Mouse (Mus musculus) gastrocnemius, adult 8-10 months (tissue): ENCODE measurements at regions not wholly inside any gene's neighbourhood (a gene's known extent, or its start where the extent isn't known, plus 50 kb on each side); places are given as distances from the start of the nearest gene placed in this dataset.

Experiments used
- DNase-seq, 2 experiments: peaks; one replicate each; pipeline ENCODE4 v3.0.0; 2022; ENCODE audit warnings: low spot score in 2 of 2

- no peak for DNase-seq
Measured at GRCm38 (mm10) chr1:189476796-189477195, 74.7 kb upstream of the Kcnk2 start.

GRCm38 (mm10) chr1:189473071-189473470 lies 71.0 kb upstream of the Kcnk2 start:
- DNase-seq, result no peak

DNA sequence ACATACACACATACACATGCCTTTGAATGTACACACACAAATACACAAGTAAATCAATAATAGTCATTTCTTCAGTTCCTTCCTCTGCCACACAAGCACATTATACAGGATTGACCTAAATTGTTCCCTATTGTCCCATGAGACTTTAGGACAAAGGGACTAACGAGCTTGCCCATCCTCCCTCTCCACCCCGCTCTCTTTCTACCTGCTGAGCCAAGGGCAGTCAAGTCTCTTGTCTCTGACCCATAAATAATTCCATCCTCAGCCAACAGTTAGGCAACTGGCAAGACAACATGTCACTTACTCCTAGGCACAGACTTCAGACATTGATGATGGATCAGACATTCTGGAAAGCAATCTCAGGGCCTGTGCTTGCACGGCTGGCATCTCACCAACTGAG lies 56.3 kb upstream of the Kcnk2 start:
- DNase-seq, result no peak
